Mouse (Mus musculus): ENCODE measurements around the gene Laptm4a. TPM values are rescaled to one million over a fixed set of nuclear protein-coding genes. Genes with fewer than 3 reads are reported as not detected.

Laptm4a gene
- total and polyA plus RNA-seq, 2 experiments from 2014 or later: 168 to 270 TPM

DNA sequence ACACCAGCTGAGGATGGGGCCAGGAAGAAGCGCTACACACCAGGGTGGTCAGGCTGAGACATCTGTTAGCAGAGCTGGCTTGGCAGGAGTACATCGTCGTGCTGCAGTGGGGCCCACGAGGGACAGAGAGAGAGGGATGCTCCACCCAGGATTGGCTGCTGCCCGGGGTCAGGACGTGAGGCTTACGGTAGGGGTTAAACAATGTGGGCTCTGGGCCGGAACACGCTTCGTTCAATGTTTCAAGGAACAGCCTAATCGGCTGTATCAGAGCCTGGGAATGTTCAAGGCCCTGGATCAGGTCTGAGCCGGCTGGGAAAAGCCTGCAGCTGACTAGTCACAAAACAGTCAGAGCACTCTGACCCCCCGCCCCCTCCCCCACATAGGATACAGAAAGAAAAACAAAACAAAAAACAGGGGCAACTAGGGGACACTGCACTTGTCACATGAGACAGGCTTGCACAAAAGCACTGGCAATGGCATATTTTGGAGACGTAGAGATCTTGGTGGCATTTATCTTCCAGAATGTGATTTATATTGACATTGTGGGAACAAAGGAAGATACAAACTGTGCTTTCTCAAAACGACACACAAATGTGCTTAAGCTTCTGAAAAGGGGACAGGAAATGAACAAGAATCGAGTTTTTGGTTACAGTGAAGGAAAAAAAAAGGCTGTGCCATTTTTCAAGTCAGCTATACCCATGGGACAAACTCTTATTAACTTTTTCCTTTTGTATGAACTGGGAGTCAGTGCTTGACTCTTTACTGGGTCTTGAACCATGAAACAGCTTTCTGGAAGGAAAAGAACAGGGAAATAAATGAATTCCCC is 8.4 kb upstream of the Laptm4a start:
- no peaks in the 10 kb centered on the region for H3K27me3 ChIP-seq (ENCODE audit: insufficient read depth, low read length)
- H3K9ac ChIP-seq: no peak overlapping the region
- no peak for TF ChIP-seq CTCF (IDR thresholded peaks at IDR 0.05; ENCODE audit: low read depth)
- peak; percentile 74 for ATAC-seq
- no peak overlapping the region for H3K4me2 ChIP-seq (ENCODE audit: low read depth)
- no peaks in the 10 kb centered on the region for H3K36me3 ChIP-seq (ENCODE audit: insufficient read depth)
- WGBS: 13% methylated on average over 16 of the region's 16 CpGs
- H3K4me3 ChIP-seq (ENCODE audit: low read depth, low read length): no peak overlapping the region
- DNase-seq: no peak
- H3K4me1 ChIP-seq (ENCODE audit: insufficient read depth): no peaks in the 10 kb centered on the region
- no peaks in the 10 kb centered on the region for H3K9me3 ChIP-seq (ENCODE audit: low read length)
- H3K27ac ChIP-seq (ENCODE audit: low read depth, low read length): peak overlapping the region; percentile 5; the same call in 1 of the 2 replicates

- Histone ChIP-seq H3K9ac (no peak overlapping the region), H3K27ac (ENCODE audit: low read depth, low read length) (peak overlapping the region; percentile 5; the same call in 1 of the 2 replicates), H3K4me2 (ENCODE audit: low read depth) (no peak overlapping the region), H3K36me3 (ENCODE audit: insufficient read depth) (no peaks in the 10 kb centered on the region), H3K27me3 (ENCODE audit: insufficient read depth, low read length) (no peaks in the 10 kb centered on the region), H3K4me3 (ENCODE audit: low read depth, low read length) (no peak overlapping the region), H3K4me1 (ENCODE audit: insufficient read depth) (no peaks in the 10 kb centered on the region), H3K9me3 (ENCODE audit: low read length) (no peaks in the 10 kb centered on the region)
- 70% methylated on average over 9 of the region's 9 CpGs for WGBS
- DNase-seq (no peak), ATAC-seq (no peak)
- TF ChIP-seq CTCF (IDR thresholded peaks at IDR 0.05; ENCODE audit: low read depth): no peak
Observed at GRCm38 (mm10) chr12:8913701-8914340, 7.6 kb upstream of the Laptm4a start.

DNA sequence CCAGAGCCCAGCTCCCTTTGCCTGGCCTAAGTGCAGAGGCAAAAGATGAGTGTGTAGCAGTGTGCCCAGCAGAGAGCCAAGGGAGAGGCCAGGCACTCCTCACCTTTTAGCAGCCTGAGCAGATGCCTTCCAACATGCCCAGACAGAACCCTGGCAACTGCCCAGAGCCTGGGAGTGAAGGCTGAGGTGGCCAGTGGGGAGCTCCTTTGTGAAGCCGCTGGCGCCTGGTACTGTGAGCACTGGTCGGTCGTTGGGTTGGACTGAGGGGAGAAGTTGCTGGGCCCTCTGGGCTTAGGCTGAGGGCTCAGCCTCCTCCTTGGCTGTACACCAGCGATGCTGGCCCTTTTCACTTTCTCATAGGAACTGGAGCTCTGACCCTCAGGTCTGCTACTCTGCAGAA is 5.1 kb upstream of the Laptm4a start:
- no peaks in the 10 kb centered on the region for H3K4me1 ChIP-seq (ENCODE audit: insufficient read depth)
- TF ChIP-seq CTCF (IDR thresholded peaks at IDR 0.05; ENCODE audit: low read depth): no peak
- no peaks in the 10 kb centered on the region for H3K9me3 ChIP-seq (ENCODE audit: low read length)
- no peaks in the 10 kb centered on the region for H3K36me3 ChIP-seq (ENCODE audit: insufficient read depth)
- H3K27me3 ChIP-seq (ENCODE audit: insufficient read depth, low read length): no peaks in the 10 kb centered on the region
- H3K27ac ChIP-seq (ENCODE audit: low read depth, low read length): peak overlapping the region; percentile 40; the same call in 1 of the 2 replicates
- no peak overlapping the region for H3K4me3 ChIP-seq (ENCODE audit: low read depth, low read length)
- no peak overlapping the region for H3K4me2 ChIP-seq (ENCODE audit: low read depth)
- ATAC-seq (peak; percentile 54), DNase-seq (peak; percentile 38)
- WGBS: 33% methylated on average over 5 of the region's 5 CpGs
- H3K9ac ChIP-seq: no peak overlapping the region

DNA sequence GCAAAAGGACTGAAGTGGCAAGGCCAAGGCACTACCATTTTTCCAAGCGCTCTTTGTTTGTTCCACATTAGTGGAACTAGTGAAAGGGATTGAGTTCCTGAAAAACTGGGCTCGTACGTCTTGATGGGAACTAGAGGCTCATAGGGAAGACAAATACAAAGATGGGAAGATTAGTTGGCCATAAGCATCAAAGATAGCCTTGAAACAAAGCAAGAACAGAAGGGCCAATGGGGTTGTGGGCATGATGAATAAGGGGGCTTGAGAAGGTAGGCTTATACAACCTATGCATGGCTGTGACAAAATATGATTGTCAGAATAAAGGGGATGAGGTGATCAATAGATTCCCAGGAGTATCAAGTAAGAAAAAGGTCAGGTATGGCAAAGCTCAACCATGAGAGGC is 2.2 kb upstream of the Laptm4a start:
- whole genome bisulfite sequencing: 92% methylated on average over 3 of the region's 3 CpGs
- no peak overlapping the region for H3K27ac ChIP-seq (ENCODE audit: low read depth, low read length)
- DNase-seq (no peak), ATAC-seq (no peak)
- H3K4me3 ChIP-seq (ENCODE audit: low read depth, low read length): no peak overlapping the region
- H3K36me3 ChIP-seq (ENCODE audit: insufficient read depth): no peaks in the 10 kb centered on the region
- H3K27me3 ChIP-seq (ENCODE audit: insufficient read depth, low read length): no peaks in the 10 kb centered on the region
- no peak overlapping the region for H3K9ac ChIP-seq
- no peaks in the 10 kb centered on the region for H3K9me3 ChIP-seq (ENCODE audit: low read length)
- TF ChIP-seq CTCF (IDR thresholded peaks at IDR 0.05; ENCODE audit: low read depth): no peak
- H3K4me2 ChIP-seq (ENCODE audit: low read depth): no peak overlapping the region
- H3K4me1 ChIP-seq (ENCODE audit: insufficient read depth): peaks cover 12% of the 10 kb centered on the region; the same call in 1 of the 2 replicates

DNA sequence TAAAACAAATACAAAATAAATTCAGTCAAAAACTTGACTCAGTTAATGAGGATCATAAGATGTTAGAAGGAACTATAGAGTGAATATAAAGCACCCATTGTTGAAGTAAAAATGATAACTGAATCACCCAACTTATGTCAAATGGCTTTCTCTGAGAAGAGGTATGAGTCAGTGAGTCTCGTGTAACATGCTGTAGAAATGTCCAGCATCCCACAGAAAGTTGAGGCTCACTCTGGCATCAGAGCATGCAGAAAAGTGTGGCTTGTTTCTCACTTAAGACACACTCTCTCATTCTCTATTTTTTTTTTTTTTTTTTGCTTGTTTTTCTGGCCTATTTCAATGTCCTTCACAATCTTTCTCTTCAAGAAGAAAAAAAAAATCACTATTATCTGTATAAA is 469 bp upstream of the Laptm4a start:
- TF ChIP-seq CTCF (IDR thresholded peaks at IDR 0.05; ENCODE audit: low read depth): no peak
- WGBS: 19% methylated on average over 1 of the region's 1 CpGs

DNA sequence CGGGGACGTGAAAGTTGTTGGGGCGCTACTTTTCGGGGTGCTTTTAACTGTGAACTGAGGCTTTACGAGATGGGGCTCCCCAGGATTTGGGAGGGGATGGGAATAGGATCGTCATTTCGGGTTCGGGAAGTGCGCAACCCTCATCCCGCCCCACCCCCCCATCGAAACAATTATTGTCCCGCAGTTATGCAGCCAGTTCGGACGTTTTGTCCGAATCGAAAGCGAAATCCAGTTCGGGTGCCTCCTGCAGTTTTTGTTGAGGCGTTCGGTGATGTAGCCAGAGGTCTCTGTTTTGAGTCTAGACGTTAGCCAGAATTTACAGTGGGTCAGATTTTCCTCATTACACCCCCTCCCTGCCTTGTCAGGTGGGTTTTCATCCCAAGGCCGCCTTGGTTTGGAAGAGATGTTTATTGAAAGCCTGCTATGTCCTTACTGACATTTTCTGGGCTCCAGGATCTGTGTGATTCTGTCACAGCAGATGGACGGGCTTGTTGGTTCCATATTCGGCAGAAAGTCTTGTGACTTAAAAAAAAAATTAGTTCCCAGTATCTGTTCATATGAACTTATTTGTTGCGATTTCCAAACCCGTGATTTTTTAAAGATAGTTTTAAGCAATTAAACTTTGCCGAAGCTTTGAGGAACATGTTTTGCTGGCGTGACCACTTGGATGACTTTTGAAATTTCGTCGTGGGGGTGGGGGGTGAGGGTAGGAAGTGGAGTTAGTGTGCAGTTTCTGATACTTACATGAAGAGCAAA is 1.1 kb downstream of the Laptm4a start:
- TF ChIP-seq CTCF (IDR thresholded peaks at IDR 0.05; ENCODE audit: low read depth): no peak
- 3% methylated on average over 30 of the region's 30 CpGs for WGBS
- peak; percentile 58 for DNase-seq
- Histone ChIP-seq H3K4me2 (ENCODE audit: low read depth) (peak overlapping the region; percentile 57), H3K27ac (ENCODE audit: low read depth, low read length) (peak overlapping the region; percentile 93), H3K36me3 (ENCODE audit: insufficient read depth) (peaks cover 5% of the 10 kb centered on the region; the same call in 1 of the 2 replicates), H3K4me1 (ENCODE audit: insufficient read depth) (peaks cover 18% of the 10 kb centered on the region), H3K27me3 (ENCODE audit: insufficient read depth, low read length) (no peaks in the 10 kb centered on the region), H3K4me3 (ENCODE audit: low read depth, low read length) (peak overlapping the region; percentile 92), H3K9me3 (ENCODE audit: low read length) (no peaks in the 10 kb centered on the region), H3K9ac (peak overlapping the region; percentile 95)
- no peak for ATAC-seq

More for the DNA sequence above, 469 bp upstream of the Laptm4a start:
- no peaks in the 10 kb centered on the region for H3K9me3 ChIP-seq (ENCODE audit: low read length)
- peaks cover 18% of the 10 kb centered on the region for H3K4me1 ChIP-seq (ENCODE audit: insufficient read depth)
- peak overlapping the region; percentile 95 for H3K9ac ChIP-seq
- no peaks in the 10 kb centered on the region for H3K27me3 ChIP-seq (ENCODE audit: insufficient read depth, low read length)
- no peak for ATAC-seq
- H3K4me2 ChIP-seq (ENCODE audit: low read depth): peak overlapping the region; percentile 60
- peak overlapping the region; percentile 93 for H3K27ac ChIP-seq (ENCODE audit: low read depth, low read length)
- DNase-seq: no peak
- peak overlapping the region; percentile 92 for H3K4me3 ChIP-seq (ENCODE audit: low read depth, low read length)
- peaks cover 3% of the 10 kb centered on the region; the same call in 1 of the 2 replicates for H3K36me3 ChIP-seq (ENCODE audit: insufficient read depth)

Data from forebrain, postnatal 0 days (tissue).